Comparison of ENCODE assay signal across 25 mouse cellular contexts in genomic region chr6:98938348-98938747, GRCm38 (mm10).
DNase-seq lines count a peak whose midpoint lies in the region; ATAC-seq and TF ChIP-seq lines count a peak whose summit lies in the region.
"Had no signal": no experiment of that assay in that cellular context is flagged by ENCODE, and none has a peak within 500 bp of the region (broad histone marks: within the 10 kb centered on the region; RNA-seq: fewer than 3 reads in every experiment).

No protein-coding gene starts in this region.

- H3K4me3 ChIP-seq in hindbrain, embryonic 13.5 days, result no peak overlapping the region
- H3K4me3 ChIP-seq in hindbrain, postnatal 0 days (ENCODE audit: low read length), result no peak overlapping the region
- H3K4me3 ChIP-seq in midbrain, embryonic 11.5 days (ENCODE audit: low read depth, low read length), result no peak overlapping the region
- no peak overlapping the region for H3K4me3 ChIP-seq in midbrain, embryonic 15.5 days
- no peak overlapping the region for H3K4me3 ChIP-seq in midbrain, embryonic 13.5 days (replicated peaks)
- H3K4me3 ChIP-seq: forebrain, embryonic 10.5 days; forebrain, embryonic 13.5 days; gastrocnemius, adult 2 months; heart, adult 2 months; heart, embryonic 10.5 days; hindbrain, embryonic 12.5 days had no signal

- 0 out of 2 replicates have a peak overlapping the region, but pooled peaks have one; percentile 2 for H3K27ac ChIP-seq in hindbrain, embryonic 13.5 days
- no peak overlapping the region for H3K27ac ChIP-seq in hindbrain, postnatal 0 days
- no peak overlapping the region for H3K27ac ChIP-seq in midbrain, embryonic 11.5 days (ENCODE audit: low read depth, low read length)
- no peak overlapping the region for H3K27ac ChIP-seq in midbrain, embryonic 15.5 days
- H3K27ac ChIP-seq in midbrain, embryonic 13.5 days, result 0 out of 2 replicates have a peak overlapping the region, but pooled peaks have one; percentile 19
- H3K27ac ChIP-seq: forebrain, embryonic 10.5 days; forebrain, embryonic 13.5 days; gastrocnemius, adult 2 months; heart, adult 2 months; heart, embryonic 10.5 days; hindbrain, embryonic 12.5 days had no signal

- H3K9ac ChIP-seq in hindbrain, embryonic 13.5 days, result no peak overlapping the region
- H3K9ac ChIP-seq in hindbrain, postnatal 0 days (replicated peaks; ENCODE audit: low read length), result no peak overlapping the region
- no peak overlapping the region for H3K9ac ChIP-seq in midbrain, embryonic 11.5 days (ENCODE audit: low read length)
- no peak overlapping the region for H3K9ac ChIP-seq in midbrain, embryonic 15.5 days
- H3K9ac ChIP-seq in midbrain, embryonic 13.5 days (replicated peaks), result no peak overlapping the region
- H3K9ac ChIP-seq: forebrain, embryonic 13.5 days; hindbrain, embryonic 12.5 days had no signal

- H3K4me2 ChIP-seq in hindbrain, embryonic 13.5 days, result no peak overlapping the region
- no peak overlapping the region for H3K4me2 ChIP-seq in hindbrain, postnatal 0 days (ENCODE audit: low read depth, low read length)
- H3K4me2 ChIP-seq in midbrain, embryonic 11.5 days, result no peak overlapping the region
- no peak overlapping the region for H3K4me2 ChIP-seq in midbrain, embryonic 15.5 days
- no peak overlapping the region for H3K4me2 ChIP-seq in midbrain, embryonic 13.5 days (replicated peaks)
- H3K4me2 ChIP-seq: forebrain, embryonic 13.5 days; hindbrain, embryonic 12.5 days had no signal

- H3K27me3 ChIP-seq in hindbrain, embryonic 13.5 days, result no peaks in the 10 kb centered on the region
- no peaks in the 10 kb centered on the region; the same call in 1 of the 2 replicates for H3K27me3 ChIP-seq in hindbrain, postnatal 0 days (ENCODE audit: insufficient read depth, low read length)
- H3K27me3 ChIP-seq in midbrain, embryonic 11.5 days (ENCODE audit: control insufficient read depth, insufficient read depth, low read length), result no peaks in the 10 kb centered on the region
- no peaks in the 10 kb centered on the region for H3K27me3 ChIP-seq in midbrain, embryonic 15.5 days (replicated peaks)
- H3K27me3 ChIP-seq in midbrain, embryonic 13.5 days, result no peaks in the 10 kb centered on the region
- H3K27me3 ChIP-seq: CH12.LX; hindbrain, embryonic 12.5 days; Patski had no signal

- WGBS in hindbrain, embryonic 13.5 days, result 57% methylated on average over 8 of the region's 8 CpGs
- 65% methylated on average over 8 of the region's 8 CpGs for WGBS in hindbrain, postnatal 0 days
- 67% methylated on average over 8 of the region's 8 CpGs for WGBS in midbrain, embryonic 11.5 days
- WGBS in midbrain, embryonic 15.5 days, result 64% methylated on average over 8 of the region's 8 CpGs
- 66% methylated on average over 8 of the region's 8 CpGs for WGBS in midbrain, embryonic 13.5 days

- H3K36me3 ChIP-seq in hindbrain, embryonic 13.5 days, result peaks cover 14% of the 10 kb centered on the region; the same call in 1 of the 2 replicates
- H3K36me3 ChIP-seq in hindbrain, postnatal 0 days (ENCODE audit: insufficient read depth, low read length), result peaks cover 4% of the 10 kb centered on the region; the same call in 1 of the 2 replicates
- no peaks in the 10 kb centered on the region for H3K36me3 ChIP-seq in midbrain, embryonic 11.5 days (ENCODE audit: control insufficient read depth, insufficient read depth, low read length)
- H3K36me3 ChIP-seq in midbrain, embryonic 15.5 days (replicated peaks), result no peaks in the 10 kb centered on the region
- H3K36me3 ChIP-seq in midbrain, embryonic 13.5 days, result peaks cover 31% of the 10 kb centered on the region

- TF ChIP-seq CTCF in hindbrain, postnatal 0 days (IDR thresholded peaks at IDR 0.05; ENCODE audit: low read depth), result no peak

- no peak for ATAC-seq in hindbrain, embryonic 13.5 days (ENCODE audit: low FRiP score)
- ATAC-seq in hindbrain, postnatal 0 days, result no peak
- ATAC-seq in midbrain, embryonic 11.5 days (ENCODE audit: low FRiP score), result peak; percentile 83; the same call in 1 of the 2 replicates
- no peak for ATAC-seq in midbrain, embryonic 15.5 days (replicated peaks)
- peak; percentile 35; the same call in 1 of the 2 replicates for ATAC-seq in midbrain, embryonic 13.5 days
- ATAC-seq in granulocyte monocyte progenitor cell, adult 5-6 weeks (replicated peaks; ENCODE audit: poor library complexity, severe bottlenecking), result no peak
- ATAC-seq: forebrain, embryonic 13.5 days; forebrain, embryonic 16.5 days; hindbrain, embryonic 16.5 days; inflammation-experienced regulatory T-cells, adult 6 months; Patski had no signal

- peaks cover 22% of the 10 kb centered on the region for H3K4me1 ChIP-seq in hindbrain, embryonic 13.5 days (replicated peaks)
- no peaks in the 10 kb centered on the region for H3K4me1 ChIP-seq in hindbrain, postnatal 0 days (ENCODE audit: insufficient read depth, low read length)
- H3K4me1 ChIP-seq in midbrain, embryonic 11.5 days (ENCODE audit: control insufficient read depth, insufficient read depth, low read length), result peaks cover 7% of the 10 kb centered on the region; the same call in 1 of the 2 replicates
- H3K4me1 ChIP-seq in midbrain, embryonic 15.5 days, result peaks cover 11% of the 10 kb centered on the region
- H3K4me1 ChIP-seq in midbrain, embryonic 13.5 days (replicated peaks), result peaks cover 28% of the 10 kb centered on the region
- H3K4me1 ChIP-seq: heart, embryonic 10.5 days had no signal

- H3K9me3 ChIP-seq in hindbrain, embryonic 13.5 days, result no peaks in the 10 kb centered on the region
- no peaks in the 10 kb centered on the region for H3K9me3 ChIP-seq in hindbrain, postnatal 0 days (ENCODE audit: low read length)
- no peaks in the 10 kb centered on the region for H3K9me3 ChIP-seq in midbrain, embryonic 11.5 days (ENCODE audit: control insufficient read depth, low read length)
- H3K9me3 ChIP-seq in midbrain, embryonic 15.5 days, result no peaks in the 10 kb centered on the region
- no peaks in the 10 kb centered on the region for H3K9me3 ChIP-seq in midbrain, embryonic 13.5 days
- H3K9me3 ChIP-seq: forebrain, embryonic 10.5 days; forebrain, embryonic 13.5 days; G1E; heart, embryonic 10.5 days; hindbrain, embryonic 12.5 days had no signal

- DNase-seq in hindbrain, postnatal 0 days (ENCODE audit: low spot score), result no peak
- DNase-seq in midbrain, embryonic 11.5 days (ENCODE audit: low spot score, missing footprints), result no peak
- DNase-seq: adrenal gland, postnatal 10 days; adrenal gland, postnatal 36 days; B cell, adult 2 months; cerebellum, adult 18-20 months; cerebellum, adult 9-10 months; cerebellum, postnatal 14 days; gastrocnemius, adult 2 months; gastrocnemius, postnatal 14 days; heart, adult 2 months had no signal

Comparison
In these comparisons a context has a peak if more than half of its experiments do, and no peak if none do; other contexts are left out.
1. ATAC-seq: peak in midbrain, embryonic 11.5 days (single experiment) and midbrain, embryonic 13.5 days (single experiment); none in hindbrain, embryonic 13.5 days (single experiment), hindbrain, postnatal 0 days (single experiment), midbrain, embryonic 15.5 days (single experiment) and granulocyte monocyte progenitor cell, adult 5-6 weeks (single experiment).
2. H3K27ac ChIP-seq: peak in hindbrain, embryonic 13.5 days (single experiment) and midbrain, embryonic 13.5 days (single experiment); none in hindbrain, postnatal 0 days (single experiment), midbrain, embryonic 11.5 days (single experiment) and midbrain, embryonic 15.5 days (single experiment).